22 mouse cellular contexts compared by ENCODE assay signal in genomic region chr2:65193091-65193795, GRCm38 (mm10). TPM values are rescaled to one million over a fixed set of nuclear protein-coding genes. Genes with fewer than 3 reads are reported as not detected.
DNase-seq lines count a peak whose midpoint lies in the region; ATAC-seq and TF ChIP-seq lines count a peak whose summit lies in the region.
"Had no signal": no experiment of that assay in that cellular context is flagged by ENCODE, and none has a peak within 500 bp of the region (broad histone marks: within the 10 kb centered on the region; RNA-seq: fewer than 3 reads in every experiment).

No protein-coding gene starts in this region.

- no peaks in the 10 kb centered on the region for H3K27me3 ChIP-seq in embryonic facial prominence, embryonic 14.5 days (replicated peaks; ENCODE audit: control insufficient read depth, insufficient read depth, low read length)
- no peaks in the 10 kb centered on the region for H3K27me3 ChIP-seq in embryonic facial prominence, embryonic 10.5 days (replicated peaks; ENCODE audit: low read depth, poor library complexity, severe bottlenecking)
- no peaks in the 10 kb centered on the region for H3K27me3 ChIP-seq in kidney, postnatal 0 days (ENCODE audit: insufficient read depth, low read length)
- no peaks in the 10 kb centered on the region for H3K27me3 ChIP-seq in midbrain, embryonic 15.5 days (replicated peaks)
- H3K27me3 ChIP-seq: forebrain, embryonic 15.5 days; limb, embryonic 12.5 days; neural tube, embryonic 13.5 days had no signal

- H3K36me3 ChIP-seq in embryonic facial prominence, embryonic 14.5 days (ENCODE audit: control insufficient read depth, insufficient read depth, low read length) = no peaks in the 10 kb centered on the region
- no peaks in the 10 kb centered on the region for H3K36me3 ChIP-seq in embryonic facial prominence, embryonic 10.5 days (replicated peaks)
- no peaks in the 10 kb centered on the region for H3K36me3 ChIP-seq in kidney, postnatal 0 days (ENCODE audit: insufficient read depth, low read length)
- no peaks in the 10 kb centered on the region for H3K36me3 ChIP-seq in midbrain, embryonic 15.5 days (replicated peaks)
- H3K36me3 ChIP-seq: forebrain, embryonic 15.5 days; hindbrain, embryonic 10.5 days; limb, embryonic 12.5 days; neural tube, embryonic 13.5 days had no signal

- peak; percentile 51 for DNase-seq in embryonic facial prominence, embryonic 14.5 days (ENCODE audit: low spot score)
- DNase-seq in embryonic facial prominence, embryonic 10.5 days (ENCODE audit: low spot score) = no peak
- DNase-seq in kidney, postnatal 0 days (ENCODE audit: low spot score) = peak; percentile 44
- DNase-seq in kidney, adult 18-20 months = no peak
- peak; percentile 27 for DNase-seq in 3134 (ENCODE audit: extremely low read depth, insufficient read length, low spot score)
- DNase-seq in ovary, postnatal 10 days (ENCODE audit: low spot score) = no peak
- DNase-seq: adrenal gland, postnatal 25 days; cerebellum, adult 9-11 months; lung, adult 2 months; thymus, postnatal 25 days had no signal

- no peak overlapping the region for H3K4me2 ChIP-seq in embryonic facial prominence, embryonic 14.5 days (ENCODE audit: low read depth, low read length)
- no peak overlapping the region for H3K4me2 ChIP-seq in kidney, postnatal 0 days (ENCODE audit: low read length)
- no peak overlapping the region for H3K4me2 ChIP-seq in midbrain, embryonic 15.5 days
- H3K4me2 ChIP-seq: forebrain, embryonic 15.5 days; heart, embryonic 11.5 days; limb, embryonic 12.5 days; neural tube, embryonic 13.5 days had no signal

- H3K9ac ChIP-seq in embryonic facial prominence, embryonic 14.5 days (ENCODE audit: low read depth, low read length) = no peak overlapping the region
- no peak overlapping the region for H3K9ac ChIP-seq in kidney, postnatal 0 days (ENCODE audit: low read depth, low read length)
- H3K9ac ChIP-seq in midbrain, embryonic 15.5 days = no peak overlapping the region
- H3K9ac ChIP-seq: forebrain, embryonic 15.5 days; limb, embryonic 12.5 days; neural tube, embryonic 13.5 days had no signal

- ATAC-seq in embryonic facial prominence, embryonic 14.5 days (ENCODE audit: low read depth) = no peak
- ATAC-seq in kidney, postnatal 0 days (replicated peaks; ENCODE audit: low FRiP score, low read depth) = no peak
- ATAC-seq in midbrain, embryonic 15.5 days (replicated peaks) = no peak
- ATAC-seq: forebrain, embryonic 15.5 days; inflammation-experienced regulatory T-cells, adult 6 months had no signal

- WGBS in embryonic facial prominence, embryonic 14.5 days = 61% methylated on average over 12 of the region's 12 CpGs
- 79% methylated on average over 12 of the region's 12 CpGs for WGBS in embryonic facial prominence, embryonic 10.5 days
- WGBS in kidney, postnatal 0 days = 45% methylated on average over 12 of the region's 12 CpGs
- 25% methylated on average over 12 of the region's 12 CpGs for whole genome bisulfite sequencing in bone marrow, adult 2 months
- 85% methylated on average over 12 of the region's 12 CpGs for WGBS in midbrain, embryonic 15.5 days

- TF ChIP-seq POLR2A in bone marrow, adult 2 months (IDR thresholded peaks at IDR 0.05; ENCODE audit: borderline replicate concordance, control insufficient read depth, low read depth, low read length) = no peak

- no peaks in the 10 kb centered on the region for H3K9me3 ChIP-seq in embryonic facial prominence, embryonic 14.5 days (ENCODE audit: control insufficient read depth, low read length)
- H3K9me3 ChIP-seq in embryonic facial prominence, embryonic 10.5 days = no peaks in the 10 kb centered on the region
- H3K9me3 ChIP-seq in kidney, postnatal 0 days (replicated peaks; ENCODE audit: low read length) = no peaks in the 10 kb centered on the region
- H3K9me3 ChIP-seq in midbrain, embryonic 15.5 days = no peaks in the 10 kb centered on the region
- H3K9me3 ChIP-seq: forebrain, embryonic 15.5 days; limb, embryonic 12.5 days; megakaryocyte, embryonic 14.5 days had no signal

- H3K4me3 ChIP-seq in embryonic facial prominence, embryonic 14.5 days (ENCODE audit: low read depth, low read length) = no peak overlapping the region
- H3K4me3 ChIP-seq in embryonic facial prominence, embryonic 10.5 days = no peak overlapping the region
- no peak overlapping the region for H3K4me3 ChIP-seq in kidney, postnatal 0 days (replicated peaks; ENCODE audit: low read depth, low read length)
- no peak overlapping the region for H3K4me3 ChIP-seq in bone marrow, adult 2 months (replicated peaks; ENCODE audit: control insufficient read depth, low read depth, low read length)
- H3K4me3 ChIP-seq in midbrain, embryonic 15.5 days = no peak overlapping the region
- H3K4me3 ChIP-seq: erythroblast, embryonic 14.5 days; forebrain, embryonic 15.5 days; hindbrain, embryonic 10.5 days; left cerebral cortex, adult 2 months; limb, embryonic 12.5 days; megakaryocyte, embryonic 14.5 days; neural tube, embryonic 13.5 days had no signal

- H3K4me1 ChIP-seq in embryonic facial prominence, embryonic 14.5 days (ENCODE audit: control insufficient read depth, insufficient read depth, low read length) = peaks cover 5% of the 10 kb centered on the region; the same call in 1 of the 2 replicates
- peaks cover 4% of the 10 kb centered on the region; the same call in 1 of the 2 replicates for H3K4me1 ChIP-seq in embryonic facial prominence, embryonic 10.5 days
- peaks cover 14% of the 10 kb centered on the region; the same call in 1 of the 2 replicates for H3K4me1 ChIP-seq in kidney, postnatal 0 days (replicated peaks; ENCODE audit: insufficient read depth, low read length)
- peaks cover 4% of the 10 kb centered on the region for H3K4me1 ChIP-seq in bone marrow, adult 2 months (ENCODE audit: control insufficient read depth, insufficient read depth, low read length)
- H3K4me1 ChIP-seq in midbrain, embryonic 15.5 days = no peaks in the 10 kb centered on the region
- H3K4me1 ChIP-seq: forebrain, embryonic 15.5 days; neural tube, embryonic 13.5 days had no signal

- TF ChIP-seq CTCF in kidney, postnatal 0 days (IDR thresholded peaks at IDR 0.05; ENCODE audit: low read depth) = no peak
- TF ChIP-seq CTCF in bone marrow, adult 2 months (IDR thresholded peaks at IDR 0.05; ENCODE audit: control insufficient read depth, insufficient read depth, low read length) = 0 out of 2 replicates have a peak, but pooled peaks have one; percentile 2

- H3K27ac ChIP-seq in embryonic facial prominence, embryonic 14.5 days (replicated peaks; ENCODE audit: low read depth, low read length) = no peak overlapping the region
- no peak overlapping the region for H3K27ac ChIP-seq in embryonic facial prominence, embryonic 10.5 days (replicated peaks)
- no peak overlapping the region for H3K27ac ChIP-seq in kidney, postnatal 0 days
- no peak overlapping the region; the same call in 1 of the 2 replicates for H3K27ac ChIP-seq in bone marrow, adult 2 months (ENCODE audit: control insufficient read depth, insufficient read depth, low read depth, low read length, poor library complexity)
- no peak overlapping the region for H3K27ac ChIP-seq in midbrain, embryonic 15.5 days
- H3K27ac ChIP-seq: forebrain, embryonic 15.5 days; hindbrain, embryonic 10.5 days; limb, embryonic 12.5 days; neural tube, embryonic 13.5 days; stomach, postnatal 0 days had no signal

RNA-seq across cellular contexts. Expression of gene Cobll1, which starts 46.0 kb away (rescaled TPM):
- polyA plus RNA-seq in embryonic facial prominence, embryonic 14.5 days (2014; fragmentation: Nextera tagmentation; extraction: Ambion mirVana) = 3.5 and 4.1 TPM in 2 replicates
- 4.0 and 4.1 TPM in 2 replicates for polyA plus RNA-seq in embryonic facial prominence, embryonic 10.5 days (2016; fragmentation: Nextera tagmentation; extraction: Ambion mirVana)
- polyA plus RNA-seq in kidney, postnatal 0 days (2015; fragmentation: Nextera tagmentation; extraction: Ambion mirVana) = 23.8 and 25.7 TPM in 2 replicates
- 1.4 and 6.3 TPM in 2 replicates for polyA plus RNA-seq in bone marrow, adult 2 months (2011; ENCODE audit: insufficient read depth, insufficient read length, low replicate concordance, missing spikeins)
- polyA plus RNA-seq in midbrain, embryonic 15.5 days (2015; fragmentation: Nextera tagmentation; extraction: Ambion mirVana) = 3.1 and 3.4 TPM in 2 replicates
- polyA plus RNA-seq: erythroblast, embryonic 14.5 days had no signal

Comparison
In these comparisons a context has a peak if more than half of its experiments do, and no peak if none do; other contexts are left out.
1. DNase-seq: peak in embryonic facial prominence, embryonic 14.5 days (single experiment), kidney, postnatal 0 days (single experiment) and 3134 (single experiment); none in embryonic facial prominence, embryonic 10.5 days (single experiment), kidney, adult 18-20 months (single experiment) and ovary, postnatal 10 days (single experiment).